Mouse (Mus musculus) liver, embryonic 14.5 days (tissue): ENCODE measurements around the gene Pmfbp1. TPM values are rescaled to one million over a fixed set of nuclear protein-coding genes. Genes with fewer than 3 reads are reported as not detected.

Experiments
- ATAC-seq: fragments of 200-750 bp; cut with Nextera tagmentation; 2 replicates; pipeline ENCODE4 v1.8.0; 2017; ENCODE audit warnings: moderate number of reproducible peaks, mild to moderate bottlenecking, moderate library complexity; ENCODE audit not compliant: insufficient read depth
- DNase-seq, 3 experiments: peaks; one replicate each; pipeline ENCODE4 v3.0.0-alpha.2; 2012 to 2013; ENCODE audit warnings: low read depth in 3 of 3, low spot score in 3 of 3
- H3K27ac ChIP-seq: fragments of 300-500 bp; sonication (generic); 2 replicates; pipeline ENCODE4 v1.5.1; 2014; ENCODE audit warnings: moderate library complexity, mild to moderate bottlenecking, control low read depth, inconsistent platforms
- H3K27me3 ChIP-seq: fragments of 300-500 bp; sonication (generic); 2 replicates; pipeline ENCODE4 v1.6.1; 2014; ENCODE audit warnings: mild to moderate bottlenecking, low read length, moderate library complexity; ENCODE audit not compliant: control insufficient read depth, insufficient read depth
- H3K36me3 ChIP-seq: fragments of 300-500 bp; sonication (generic); replicated peaks from 2 replicates; pipeline ENCODE4 v1.6.1; 2014; ENCODE audit warnings: low read depth; ENCODE audit not compliant: control insufficient read depth, insufficient read depth
- H3K4me1 ChIP-seq, 2 experiments: fragments of 200-500 bp in 1 of 2; fragments of 300-500 bp in 1 of 2; sonication (generic) in 1 of 2; replicated peaks; 2 replicates each; pipeline ENCODE4 v1.6.1; 2012 to 2014; ENCODE audit warnings: antibody characterized with exemption in 1 of 2, inconsistent platforms in 1 of 2, low read length in 1 of 2; ENCODE audit not compliant: control insufficient read depth in 2 of 2, insufficient read depth in 2 of 2
- H3K4me2 ChIP-seq: fragments of 300-500 bp; sonication (generic); 2 replicates; pipeline ENCODE4 v1.6.1; 2014; ENCODE audit warnings: low read depth, mild to moderate bottlenecking, control low read depth, moderate library complexity
- H3K4me3 ChIP-seq, 2 experiments: fragments of 200-500 bp in 1 of 2; fragments of 300-500 bp in 1 of 2; sonication (generic) in 1 of 2; 2 replicates each; pipeline ENCODE4 v1.5.1; 2012 to 2014; ENCODE audit warnings: low read depth in 2 of 2, low read length in 2 of 2, mild to moderate bottlenecking in 2 of 2, control low read depth in 1 of 2, inconsistent platforms in 1 of 2, moderate library complexity in 1 of 2; ENCODE audit not compliant: insufficient read depth in 1 of 2
- H3K9ac ChIP-seq: fragments of 300-500 bp; sonication (generic); replicated peaks from 2 replicates; pipeline ENCODE4 v1.6.1; 2014; ENCODE audit warnings: mild to moderate bottlenecking, control low read depth, moderate library complexity
- H3K9me3 ChIP-seq: fragments of 300-500 bp; sonication (generic); 2 replicates; pipeline ENCODE4 v1.6.1; 2016; ENCODE audit warnings: low read length, mixed read lengths; ENCODE audit not compliant: control insufficient read depth
- CTCF ChIP-seq: IDR thresholded peaks from 2 replicates; pipeline ENCODE4 v1.5.1; 2016; ENCODE audit warnings: antibody characterized with exemption, low read depth, control low read depth
- EP300 ChIP-seq: IDR thresholded peaks from 2 replicates; pipeline ENCODE4 v1.6.1; 2016; ENCODE audit warnings: antibody characterized with exemption, low read depth
- WGBS: fragments of 180-500 bp; shearing (Covaris S2); extraction: QIAGEN DNeasy Blood & Tissue Kit; methylation state at CpG from one replicate; pipeline ENCODE4 v1.1.7; 2014; ENCODE audit not compliant: insufficient replicate concordance; 5-methylcytosine and 5-hydroxymethylcytosine counted together
- polyA plus RNA-seq, 2 experiments: library from polyadenylated mRNA; depleted of rRNA in 1 of 2; stranded (reverse) in 1 of 2; unstranded in 1 of 2; fragments of >200 nt; fragmentation: Nextera tagmentation in 1 of 2; extraction: Ambion mirVana in 1 of 2; gene quantifications; 2 replicates each; pipeline versions ENCODE4 v1.2.1 to v1.2.3; 2012 to 2014

Gene Pmfbp1
- polyA plus RNA-seq, 2 experiments = not detected

- TF ChIP-seq EP300 = no peak
- TF ChIP-seq CTCF = no peak
- ATAC-seq (no peak), DNase-seq (no peak)
- Histone ChIP-seq H3K4me2 (no peak overlapping the region), H3K27ac (no peak overlapping the region), H3K27me3 (no peaks in the 10 kb centered on the region), H3K9me3 (no peaks in the 10 kb centered on the region), H3K4me1 (no peaks in the 10 kb centered on the region), H3K36me3 (no peaks in the 10 kb centered on the region), H3K9ac (no peak overlapping the region), H3K4me3 (no peak overlapping the region)
- WGBS = 53% methylated on average over 14 of the region's 14 CpGs
These were observed 19.2 kb upstream of the Pmfbp1 start for GRCm38 (mm10) chr8:109474442-109475121.

GRCm38 (mm10) chr8:109475436-109475835 is 18.4 kb upstream of the Pmfbp1 start:
- H3K9me3 ChIP-seq = no peaks in the 10 kb centered on the region
- no peak overlapping the region for H3K27ac ChIP-seq
- H3K27me3 ChIP-seq = no peaks in the 10 kb centered on the region
- DNase-seq = no peak
- 57% methylated on average over 4 of the region's 4 CpGs for WGBS
- H3K9ac ChIP-seq = no peak overlapping the region
- no peak overlapping the region for H3K4me3 ChIP-seq
- no peaks in the 10 kb centered on the region for H3K4me1 ChIP-seq
- no peak for ATAC-seq
- TF ChIP-seq CTCF = no peak
- TF ChIP-seq EP300 = no peak
- H3K36me3 ChIP-seq = no peaks in the 10 kb centered on the region
- no peak overlapping the region for H3K4me2 ChIP-seq

GRCm38 (mm10) chr8:109478586-109478985 is 15.2 kb upstream of the Pmfbp1 start:
- WGBS = 56% methylated on average over 6 of the region's 6 CpGs
- ATAC-seq = no peak
- no peak overlapping the region for H3K4me3 ChIP-seq
- no peaks in the 10 kb centered on the region for H3K36me3 ChIP-seq
- TF ChIP-seq CTCF = no peak
- TF ChIP-seq EP300 = no peak
- H3K9ac ChIP-seq = no peak overlapping the region
- DNase-seq = no peak
- no peak overlapping the region for H3K27ac ChIP-seq
- no peaks in the 10 kb centered on the region for H3K4me1 ChIP-seq
- H3K9me3 ChIP-seq = no peaks in the 10 kb centered on the region
- H3K4me2 ChIP-seq = no peak overlapping the region
- H3K27me3 ChIP-seq = no peaks in the 10 kb centered on the region

GRCm38 (mm10) chr8:109484741-109485140 is 9.1 kb upstream of the Pmfbp1 start:
- H3K4me2 ChIP-seq = no peak overlapping the region
- no peak overlapping the region for H3K4me3 ChIP-seq
- no peak overlapping the region for H3K9ac ChIP-seq
- H3K27me3 ChIP-seq = no peaks in the 10 kb centered on the region
- no peak for TF ChIP-seq CTCF
- TF ChIP-seq EP300 = no peak
- ATAC-seq (no peak), DNase-seq (no peak)
- no peaks in the 10 kb centered on the region for H3K36me3 ChIP-seq
- no peak overlapping the region for H3K27ac ChIP-seq
- WGBS = 72% methylated on average over 11 of the region's 11 CpGs
- 0 out of 4 replicates have a peak, but pooled peaks cover 0 to 1% of the 10 kb centered on the region in 2 experiments for H3K4me1 ChIP-seq
- no peaks in the 10 kb centered on the region for H3K9me3 ChIP-seq

GRCm38 (mm10) chr8:109485530-109485929 is 8.3 kb upstream of the Pmfbp1 start:
- Histone ChIP-seq H3K27me3 (no peaks in the 10 kb centered on the region), H3K4me1 (0 out of 4 replicates have a peak, but pooled peaks cover 0 to 1% of the 10 kb centered on the region in 2 experiments), H3K36me3 (no peaks in the 10 kb centered on the region), H3K9me3 (no peaks in the 10 kb centered on the region), H3K9ac (no peak overlapping the region), H3K4me3 (no peak overlapping the region), H3K4me2 (no peak overlapping the region), H3K27ac (no peak overlapping the region)
- DNase-seq = no peak
- TF ChIP-seq CTCF (no peak), EP300 (no peak)
- no peak for ATAC-seq
- 33% methylated on average over 6 of the region's 6 CpGs for WGBS
